Mouse (Mus musculus) C2C12 (cell line): ENCODE results near the gene Ankrd50. TPM values are rescaled to one million over a fixed set of nuclear protein-coding genes. Genes with fewer than 3 reads are reported as not detected.

Source experiments
- H3K27me3 ChIP-seq: one replicate; pipeline ENCODE4 v1.6.1; 2011; ENCODE audit not compliant: control insufficient read depth, insufficient read depth, insufficient read length
- H3K36me3 ChIP-seq: one replicate; pipeline ENCODE4 v1.6.1; 2011; ENCODE audit not compliant: control insufficient read depth, insufficient read depth
- H3K4me3 ChIP-seq: one replicate; pipeline ENCODE4 v1.5.1; 2011; ENCODE audit warnings: mild to moderate bottlenecking, control low read depth; ENCODE audit not compliant: poor library complexity, insufficient read depth, severe bottlenecking
- H3K79me2 ChIP-seq: one replicate; pipeline ENCODE4 v1.6.1; 2011; ENCODE audit not compliant: control insufficient read depth, insufficient read depth
- H3K79me3 ChIP-seq: one replicate; pipeline ENCODE4 v1.6.1; 2011; ENCODE audit warnings: low read depth, control low read depth
- H3ac ChIP-seq: one replicate; pipeline ENCODE3; 2011; ENCODE audit warnings: low read depth; ENCODE audit not compliant: control insufficient read depth, insufficient read length
- CEBPB ChIP-seq: IDR thresholded peaks from one replicate; pipeline ENCODE4 v1.6.1; 2011; ENCODE audit warnings: low read depth, mild to moderate bottlenecking, control low read depth, moderate library complexity
- CTCF ChIP-seq: IDR thresholded peaks from one replicate; pipeline ENCODE4 v1.5.1; 2011; ENCODE audit not compliant: control insufficient read depth, insufficient read depth, insufficient read length
- FOSL1 ChIP-seq: IDR thresholded peaks from one replicate; pipeline ENCODE4 v1.8.0; 2011; ENCODE audit warnings: mild to moderate bottlenecking, low read length; ENCODE audit not compliant: poor library complexity, insufficient read depth, severe bottlenecking
- MAX ChIP-seq: IDR thresholded peaks from one replicate; pipeline ENCODE4 v1.6.1; 2011; ENCODE audit warnings: mild to moderate bottlenecking, control low read depth
- MYOD1 ChIP-seq: IDR thresholded peaks from one replicate; pipeline ENCODE4 v1.6.1; 2011; ENCODE audit warnings: low read depth; ENCODE audit not compliant: control insufficient read depth, insufficient read length
- MYOG ChIP-seq: IDR thresholded peaks from one replicate; pipeline ENCODE4 v1.6.1; 2011; ENCODE audit not compliant: control insufficient read depth, insufficient read length; ENCODE audit errors: extremely low read depth
- USF1 ChIP-seq: IDR thresholded peaks from one replicate; pipeline ENCODE4 v1.6.1; 2011; ENCODE audit warnings: low read depth, mild to moderate bottlenecking, control low read depth, moderate library complexity
- long read RNA-seq, 2 experiments: library from polyadenylated mRNA; unstranded; transcript quantifications; one replicate each; pipeline ENCODE4 v2.0.0; 2019 to 2020
- polyA plus RNA-seq: library from polyadenylated mRNA; unstranded; fragments of >200 nt; fragmentation: generic; extraction: Trizol; gene quantifications from one replicate; pipeline ENCODE4 v1.2.1, GENCODE M21; 2012; ENCODE audit warnings: missing spikeins

The Ankrd50 gene
- 31.0 TPM for polyA plus RNA-seq
- long read RNA-seq, experiment 1, transcript Ankrd50-201 (2 exons, 1,944 nt), result major isoform, 5 of 8 reads
- long read RNA-seq, experiment 1, partial matches to known transcripts, result 1 of 8 reads
- long read RNA-seq, experiment 1, other reads (novel, unspliced or antisense), result 2 of 8 reads
- long read RNA-seq, experiment 2, full-length matches to known transcripts, result 16 of 33 reads
- long read RNA-seq, experiment 2, partial matches to known transcripts, result 11 of 33 reads
- long read RNA-seq, experiment 2, other reads (novel, unspliced or antisense), result 6 of 33 reads

DNA sequence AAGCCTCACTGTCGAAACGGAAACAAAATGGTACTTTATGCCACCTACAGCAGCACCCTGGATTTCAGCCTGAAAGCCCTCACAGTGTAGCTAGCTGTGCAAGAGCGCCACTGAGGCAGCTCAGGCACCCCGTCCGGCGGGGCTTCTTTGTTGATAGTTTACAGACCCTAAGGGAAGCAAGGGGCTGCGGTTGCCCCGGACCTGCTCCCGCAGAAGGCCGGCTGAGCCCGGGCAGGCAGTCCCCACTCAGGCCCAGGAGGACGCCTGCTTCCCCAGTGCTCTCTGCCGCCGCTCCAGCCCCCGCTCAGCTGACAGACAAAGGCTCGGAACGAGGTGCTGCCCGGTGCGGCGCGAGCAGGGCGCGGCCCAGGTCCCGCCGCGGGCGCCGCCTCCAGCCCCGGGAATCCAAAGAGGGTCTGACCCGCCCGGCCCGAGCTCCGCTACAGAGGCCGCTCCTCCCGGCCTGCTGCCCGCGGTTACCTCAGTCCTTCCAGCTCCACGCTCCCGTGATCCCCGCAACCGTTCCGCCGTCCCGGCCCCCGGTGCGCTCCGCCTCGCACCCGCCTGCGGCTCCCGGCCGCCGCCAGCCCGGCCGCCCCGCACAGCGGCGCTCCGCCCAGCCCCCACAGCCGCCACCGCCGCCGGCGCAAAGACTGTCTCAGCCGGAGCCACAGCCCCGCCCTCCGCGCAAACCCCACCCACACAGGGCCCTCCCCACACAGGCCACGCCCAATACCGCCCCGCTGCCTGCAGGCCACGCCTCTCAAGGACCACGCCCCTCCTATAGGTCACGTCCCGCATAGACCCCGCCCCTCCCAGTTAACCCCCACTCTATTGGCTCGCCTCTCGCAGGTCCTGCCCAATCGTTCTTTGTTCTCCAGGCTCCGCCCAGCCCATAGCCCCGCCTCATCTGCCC is at the start of gene Ankrd50:
Gene Ankrd50 (minus strand): TSS at position 654 of the 916 bp plus-strand sequence.
- Histone ChIP-seq H3K79me2 (peaks cover 52% of the 10 kb centered on the region), H3K4me3 (peak within 1 kb of the TSS; percentile 76), H3K27me3 (no peaks in the 10 kb centered on the region), H3K36me3 (peaks cover 13% of the 10 kb centered on the region), H3K79me3 (peaks cover 47% of the 10 kb centered on the region), H3ac (peak within 1 kb of the TSS; percentile 84)
- TF ChIP-seq MAX, result no peak
- TF ChIP-seq MYOG, result no peak
- no peak for TF ChIP-seq MYOD1
- no peak for TF ChIP-seq FOSL1
- TF ChIP-seq CEBPB, result no peak
- TF ChIP-seq USF1, result no peak
- TF ChIP-seq CTCF, result no peak

DNA sequence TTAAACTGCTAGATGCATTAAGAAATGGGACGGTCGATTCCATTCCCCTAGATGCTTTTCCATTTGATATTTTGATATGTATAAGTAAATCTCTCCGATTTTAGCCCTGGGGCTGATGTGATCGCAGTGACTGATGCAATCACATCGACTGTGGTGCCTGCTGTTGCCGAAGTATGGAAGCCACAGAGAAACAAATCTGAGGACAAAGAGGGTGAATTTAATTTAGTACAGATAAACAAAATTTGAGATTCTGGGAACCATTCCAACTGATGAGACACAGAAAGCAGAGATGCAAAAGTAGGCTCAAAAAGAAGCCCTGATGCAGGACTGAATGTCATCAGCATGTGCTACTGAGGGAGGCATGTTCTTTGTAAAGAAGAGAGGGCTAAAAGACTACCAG is 49.6 kb upstream of the Ankrd50 start:
- Histone ChIP-seq H3K4me3 (no peak overlapping the region), H3K36me3 (no peaks in the 10 kb centered on the region), H3K79me3 (no peaks in the 10 kb centered on the region), H3K79me2 (no peaks in the 10 kb centered on the region), H3K27me3 (no peaks in the 10 kb centered on the region), H3ac (no peak overlapping the region)
- no peak for TF ChIP-seq CEBPB
- no peak for TF ChIP-seq CTCF
- TF ChIP-seq MAX, result no peak
- no peak for TF ChIP-seq MYOD1
- no peak for TF ChIP-seq USF1
- no peak for TF ChIP-seq MYOG
- TF ChIP-seq FOSL1, result no peak

DNA sequence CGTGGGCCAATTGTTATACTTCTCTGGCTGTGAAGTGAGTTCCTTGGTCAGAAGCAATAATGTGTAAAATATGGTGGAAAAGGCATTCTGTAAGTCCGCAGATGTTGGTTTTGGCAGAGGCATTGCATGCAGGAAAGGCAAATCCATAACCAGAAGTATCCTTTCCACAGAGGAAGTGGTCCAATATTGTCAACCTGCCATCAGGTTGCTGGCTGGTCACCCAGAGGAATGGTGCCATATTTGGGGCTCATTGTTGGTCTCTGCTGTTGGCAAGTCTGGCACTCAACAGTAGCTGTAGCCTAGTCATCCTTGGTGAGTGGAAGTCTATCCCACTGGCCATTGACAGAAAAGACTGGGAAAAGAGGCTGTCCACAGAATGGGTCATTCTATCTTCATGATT is 35.8 kb upstream of the Ankrd50 start:
- H3K27me3 ChIP-seq, result no peaks in the 10 kb centered on the region
- no peak overlapping the region for H3K4me3 ChIP-seq
- no peaks in the 10 kb centered on the region for H3K79me2 ChIP-seq
- no peaks in the 10 kb centered on the region for H3K79me3 ChIP-seq
- no peak overlapping the region for H3ac ChIP-seq
- no peaks in the 10 kb centered on the region for H3K36me3 ChIP-seq
- TF ChIP-seq CEBPB (no peak), MYOD1 (no peak), MYOG (no peak), MAX (no peak)

DNA sequence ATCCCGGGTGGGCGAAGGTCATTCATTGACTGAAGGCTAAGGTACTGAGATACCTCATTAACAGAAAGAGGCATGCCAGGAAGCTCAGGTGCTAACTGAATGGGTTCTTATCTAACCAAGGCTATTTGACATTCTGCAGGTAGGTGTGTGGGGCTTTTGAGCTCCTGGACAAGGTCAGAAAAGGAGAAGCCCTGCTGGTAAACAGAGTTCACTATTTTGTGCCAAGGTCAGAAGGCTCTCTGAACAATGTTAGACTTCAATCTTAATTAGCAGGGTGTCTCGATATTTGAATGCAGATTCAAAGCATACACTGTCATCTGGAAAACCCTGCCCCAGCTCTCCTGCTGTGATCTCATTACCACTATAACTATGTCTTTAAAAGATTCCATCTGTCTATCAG is 35.3 kb upstream of the Ankrd50 start:
- TF ChIP-seq MYOD1 (no peak), MYOG (no peak), MAX (no peak), CTCF (no peak), CEBPB (no peak)
- Histone ChIP-seq H3K79me2 (no peaks in the 10 kb centered on the region), H3ac (no peak overlapping the region), H3K36me3 (no peaks in the 10 kb centered on the region), H3K4me3 (no peak overlapping the region), H3K27me3 (no peaks in the 10 kb centered on the region), H3K79me3 (no peaks in the 10 kb centered on the region)

DNA sequence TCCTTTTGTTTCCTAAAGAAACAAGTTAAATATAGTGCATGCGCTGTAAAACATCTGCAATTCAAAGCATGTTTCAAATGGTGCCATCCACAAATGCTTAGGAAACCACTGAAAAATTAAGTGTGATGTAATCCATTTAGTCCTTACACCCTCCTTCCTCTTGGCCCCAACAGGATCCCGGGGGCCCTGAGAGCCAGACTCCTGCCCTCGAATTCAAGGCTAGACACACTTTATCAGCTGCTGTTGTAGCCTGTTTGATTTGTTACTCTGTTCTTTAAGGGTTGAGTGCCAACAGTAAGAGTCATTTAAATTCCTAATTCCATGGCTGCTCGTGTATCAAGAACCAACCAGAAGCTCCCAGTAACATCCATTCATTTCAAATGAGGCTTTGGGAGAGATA is 19.0 kb upstream of the Ankrd50 start:
- Histone ChIP-seq H3K79me2 (no peaks in the 10 kb centered on the region), H3K79me3 (no peaks in the 10 kb centered on the region), H3K4me3 (no peak overlapping the region), H3ac (no peak overlapping the region), H3K36me3 (no peaks in the 10 kb centered on the region), H3K27me3 (no peaks in the 10 kb centered on the region)
- TF ChIP-seq USF1, result no peak
- TF ChIP-seq CTCF, result no peak
- no peak for TF ChIP-seq CEBPB
- no peak for TF ChIP-seq MYOD1
- no peak for TF ChIP-seq MYOG
- no peak for TF ChIP-seq MAX
- TF ChIP-seq FOSL1, result no peak
